Mouse (Mus musculus): ENCODE data around the gene Wap.

DNA sequence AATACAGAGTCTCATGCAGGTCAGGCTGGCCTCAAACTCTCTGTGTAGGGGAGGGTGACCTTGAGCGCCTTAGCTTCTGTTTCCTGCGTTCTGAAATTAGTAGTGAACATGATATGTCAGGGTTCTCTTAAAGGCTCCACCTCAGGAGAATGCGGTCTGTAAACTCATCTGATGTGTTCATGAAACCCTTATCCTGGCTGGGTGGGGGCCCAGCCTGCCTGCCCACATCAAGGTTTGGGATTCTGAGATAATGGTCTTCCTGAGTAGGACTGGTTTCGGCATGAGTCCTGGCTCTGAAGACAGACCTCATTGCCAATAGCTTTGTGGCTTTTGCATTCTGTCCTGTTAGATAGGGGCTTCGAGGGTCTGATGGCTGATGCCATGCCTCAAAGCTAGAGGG, 43.1 kb downstream of the Wap start:
- TF ChIP-seq RCOR1 (conservative IDR thresholded peaks at IDR 0.05; ENCODE audit: low read depth, low read length) = no peak
- TF ChIP-seq MAX (IDR thresholded peaks at IDR 0.05; ENCODE audit: low read length) = no peak
- TF ChIP-seq POLR2A (IDR thresholded peaks at IDR 0.05; ENCODE audit: low read depth, low read length) = no peak
- TF ChIP-seq CTCF (conservative IDR thresholded peaks at IDR 0.05 in 1 of 2, IDR thresholded peaks at IDR 0.05 in 1 of 2; ENCODE audit: low read depth in 2 of 2, low read length in 2 of 2) = no peak
- TF ChIP-seq ELF1 (IDR thresholded peaks at IDR 0.05; ENCODE audit: low read depth, low read length) = no peak

Measured in CH12.LX (cell line).